8 mouse cellular contexts compared by ENCODE assay signal in genomic region chr3:108282401-108283240, GRCm38 (mm10). TPM values are rescaled to one million over a fixed set of nuclear protein-coding genes. Genes with fewer than 3 reads are reported as not detected.
DNase-seq lines count a peak whose midpoint lies in the region; ATAC-seq and TF ChIP-seq lines count a peak whose summit lies in the region.

No protein-coding gene starts in this region.

- TF ChIP-seq POLR2A in kidney, adult 2 months (IDR thresholded peaks at IDR 0.05; ENCODE audit: low read depth, low read length): no peak

- H3K36me3 ChIP-seq in kidney, adult 2 months (ENCODE audit: control insufficient read depth, insufficient read depth, low read length): no peaks in the 10 kb centered on the region; the same call in 1 of the 2 replicates
- H3K36me3 ChIP-seq in limb, embryonic 13.5 days: peaks cover 14% of the 10 kb centered on the region
- H3K36me3 ChIP-seq in midbrain, postnatal 0 days (ENCODE audit: insufficient read depth, low read length): peaks cover 11% of the 10 kb centered on the region; the same call in 1 of the 2 replicates

- ATAC-seq in granulocyte monocyte progenitor cell, adult 5-6 weeks (replicated peaks; ENCODE audit: poor library complexity, severe bottlenecking): 0 out of 2 replicates have a peak, but pooled peaks have one; percentile 12
- ATAC-seq in limb, embryonic 13.5 days (ENCODE audit: low FRiP score, low read depth): no peak
- ATAC-seq in midbrain, postnatal 0 days (ENCODE audit: low FRiP score): no peak
- ATAC-seq in frontal cortex, adult (ENCODE audit: low TSS enrichment): no peak

- H3K4me2 ChIP-seq in limb, embryonic 13.5 days (replicated peaks): peak overlapping the region; percentile 94
- peak overlapping the region; percentile 80 for H3K4me2 ChIP-seq in midbrain, postnatal 0 days (ENCODE audit: low read depth, low read length, poor library complexity, severe bottlenecking)

- peak overlapping the region; percentile 59; the same call in 1 of the 2 replicates for H3K27ac ChIP-seq in kidney, adult 2 months (ENCODE audit: insufficient read depth, low read depth, low read length)
- peak overlapping the region; percentile 84 for H3K27ac ChIP-seq in limb, embryonic 13.5 days
- no peak overlapping the region for H3K27ac ChIP-seq in midbrain, postnatal 0 days (ENCODE audit: low read depth, low read length)

- peak; percentile 68 for DNase-seq in kidney, adult 2 months
- DNase-seq in kidney, adult 11 months: no peak
- DNase-seq in ZHBTc4 (ENCODE audit: low read depth, low spot score): peak; percentile 57
- peak; percentile 90 for DNase-seq in midbrain, postnatal 0 days (ENCODE audit: low spot score)
- no peak for DNase-seq in spleen, adult 12 weeks (ENCODE audit: low spot score)

- H3K9ac ChIP-seq in limb, embryonic 13.5 days: no peak overlapping the region; the same call in 1 of the 2 replicates
- H3K9ac ChIP-seq in midbrain, postnatal 0 days (replicated peaks; ENCODE audit: low read length, poor library complexity, severe bottlenecking): no peak overlapping the region

- no peaks in the 10 kb centered on the region for H3K9me3 ChIP-seq in limb, embryonic 13.5 days
- no peaks in the 10 kb centered on the region for H3K9me3 ChIP-seq in midbrain, postnatal 0 days (ENCODE audit: low read length)

- WGBS in kidney, adult 2 months: 22% methylated on average over 12 of the region's 12 CpGs
- WGBS in limb, embryonic 13.5 days: 31% methylated on average over 12 of the region's 12 CpGs
- WGBS in midbrain, postnatal 0 days: 20% methylated on average over 12 of the region's 12 CpGs

- peak; percentile 38 for TF ChIP-seq CTCF in kidney, adult 2 months (conservative IDR thresholded peaks at IDR 0.05; ENCODE audit: insufficient read depth, insufficient read length, low read depth, low read length)
- TF ChIP-seq CTCF in midbrain, postnatal 0 days (IDR thresholded peaks at IDR 0.05): peak; percentile 83

- no peaks in the 10 kb centered on the region for H3K27me3 ChIP-seq in kidney, adult 2 months (replicated peaks; ENCODE audit: control insufficient read depth, insufficient read depth, low read length)
- H3K27me3 ChIP-seq in limb, embryonic 13.5 days: no peaks in the 10 kb centered on the region
- H3K27me3 ChIP-seq in midbrain, postnatal 0 days (ENCODE audit: insufficient read depth, low read length): no peaks in the 10 kb centered on the region

- peaks cover under 1% of the 10 kb centered on the region; the same call in 1 of the 2 replicates for H3K4me1 ChIP-seq in kidney, adult 2 months (ENCODE audit: control insufficient read depth, insufficient read depth, low read length)
- peaks cover 23% of the 10 kb centered on the region for H3K4me1 ChIP-seq in limb, embryonic 13.5 days
- peaks cover 9% of the 10 kb centered on the region for H3K4me1 ChIP-seq in midbrain, postnatal 0 days (ENCODE audit: insufficient read depth, low read length)

- no peak overlapping the region for H3K4me3 ChIP-seq in kidney, adult 2 months (ENCODE audit: insufficient read depth, low read depth, low read length)
- H3K4me3 ChIP-seq in limb, embryonic 13.5 days: peak overlapping the region; percentile 93
- peak overlapping the region; percentile 96; the same call in 1 of the 2 replicates for H3K4me3 ChIP-seq in midbrain, postnatal 0 days (ENCODE audit: low read depth, low read length)

RNA-seq across cellular contexts. Expression of gene Sort1, which starts 1.3 kb away (rescaled TPM):
- polyA plus RNA-seq in kidney, adult 2 months (2012; rRNA removed): 30.2 and 34.2 TPM in 2 replicates
- total RNA-seq in granulocyte monocyte progenitor cell, adult 5-6 weeks (2014; fragmentation: Nextera tagmentation): 55.1 and 58.8 TPM in 2 replicates
- total RNA-seq in granulocyte monocyte progenitor cell, adult 5-6 weeks (2017): 45.6 and 50.2 TPM in 2 replicates
- polyA plus RNA-seq in limb, embryonic 13.5 days (2015; fragmentation: Nextera tagmentation; extraction: Ambion mirVana): 10.6 TPM in 2 replicates
- total RNA-seq in midbrain, postnatal 0 days (2014; rRNA removed): 68.4 and 80.3 TPM in 2 replicates
- 11.2 and 12.7 TPM in 2 replicates for polyA plus RNA-seq in midbrain, postnatal 0 days (2015; fragmentation: Nextera tagmentation; extraction: Ambion mirVana)

RNA-seq across cellular contexts. Expression of gene Psma5, which starts 25.9 kb away (rescaled TPM):
- polyA plus RNA-seq in kidney, adult 2 months (2012; rRNA removed): 43.2 and 55.0 TPM in 2 replicates
- 258 and 273 TPM in 2 replicates for total RNA-seq in granulocyte monocyte progenitor cell, adult 5-6 weeks (2014; fragmentation: Nextera tagmentation)
- total RNA-seq in granulocyte monocyte progenitor cell, adult 5-6 weeks (2017): 264 and 296 TPM in 2 replicates
- 318 and 331 TPM in 2 replicates for polyA plus RNA-seq in limb, embryonic 13.5 days (2015; fragmentation: Nextera tagmentation; extraction: Ambion mirVana)
- total RNA-seq in midbrain, postnatal 0 days (2014; rRNA removed): 93.3 and 102 TPM in 2 replicates
- 221 and 224 TPM in 2 replicates for polyA plus RNA-seq in midbrain, postnatal 0 days (2015; fragmentation: Nextera tagmentation; extraction: Ambion mirVana)

RNA-seq across cellular contexts. Expression of gene Sypl2, which starts 56.2 kb away (rescaled TPM):
- polyA plus RNA-seq in kidney, adult 2 months (2012; rRNA removed): 37.7 and 38.7 TPM in 2 replicates
- total RNA-seq in granulocyte monocyte progenitor cell, adult 5-6 weeks (2014; fragmentation: Nextera tagmentation): not detected in 2 replicates
- not detected in 2 replicates for total RNA-seq in granulocyte monocyte progenitor cell, adult 5-6 weeks (2017)
- polyA plus RNA-seq in limb, embryonic 13.5 days (2015; fragmentation: Nextera tagmentation; extraction: Ambion mirVana): 1.4 and 1.7 TPM in 2 replicates
- 0.42 and 0.55 TPM in 2 replicates for total RNA-seq in midbrain, postnatal 0 days (2014; rRNA removed)
- 0.10 and 0.17 TPM in 2 replicates for polyA plus RNA-seq in midbrain, postnatal 0 days (2015; fragmentation: Nextera tagmentation; extraction: Ambion mirVana)

Comparison
In these comparisons a context has a peak if more than half of its experiments do, and no peak if none do; other contexts are left out.
1. DNase-seq: peak in kidney, adult 2 months (single experiment), ZHBTc4 (single experiment) and midbrain, postnatal 0 days (single experiment); none in kidney, adult 11 months (single experiment) and spleen, adult 12 weeks (single experiment).
2. RNA of gene Sypl2, which starts 56.2 kb away (polyA plus RNA-seq): 37.7 to 38.7 TPM in kidney, adult 2 months; 1.4 to 1.7 TPM in limb, embryonic 13.5 days and 0.10 to 0.17 TPM in midbrain, postnatal 0 days; every median in the first group is over 10 times any median in the second.